Mouse (Mus musculus) NIH3T3 (cell line): ENCODE results near the gene Rps27rt.
"Not testable (repeated sequence)": the region's sequence is repeated elsewhere in the genome, so short reads cannot be mapped to it uniquely, and the experiment has no call there.

Source experiments
- DNase-seq: peaks from one replicate; pipeline ENCODE4 v3.0.0-alpha.2; 2012; ENCODE audit warnings: low read depth

Rps27rt gene

DNA sequence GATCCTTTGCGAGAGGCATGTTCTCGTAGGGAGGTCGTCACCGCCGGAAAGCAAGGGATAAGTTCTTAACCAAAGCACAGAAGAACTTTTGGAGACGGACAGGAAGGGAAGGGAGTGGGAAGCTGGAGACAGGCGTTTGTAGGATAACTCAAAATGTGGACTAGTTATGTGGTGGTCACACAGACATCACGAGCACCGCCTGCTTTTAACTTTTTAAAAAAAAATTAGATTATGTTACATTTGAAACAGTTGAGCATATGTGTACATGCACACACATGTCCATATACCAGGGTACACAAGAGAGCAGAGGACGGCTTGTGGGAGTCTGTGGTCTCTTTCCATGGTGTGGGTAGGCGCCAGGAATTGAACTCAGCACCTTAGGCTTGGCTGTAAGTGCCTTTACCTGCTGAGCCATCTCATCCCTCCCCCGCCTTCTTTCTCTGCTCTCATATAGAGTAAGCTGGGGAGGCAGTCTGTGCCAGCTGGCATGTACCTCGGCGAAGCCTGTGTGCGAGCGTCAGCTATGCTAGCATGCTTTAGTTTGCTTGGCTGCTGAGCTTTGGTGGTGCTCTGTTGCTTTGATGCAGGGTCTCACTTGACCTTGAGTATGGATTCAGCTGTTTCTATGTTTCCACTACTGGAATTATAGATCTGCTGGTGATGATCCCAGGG, at the start of gene Rps27rt:
Gene Rps27rt (minus strand): TSS at position 51 of the 672 bp plus-strand sequence.
- no peak for DNase-seq

DNA sequence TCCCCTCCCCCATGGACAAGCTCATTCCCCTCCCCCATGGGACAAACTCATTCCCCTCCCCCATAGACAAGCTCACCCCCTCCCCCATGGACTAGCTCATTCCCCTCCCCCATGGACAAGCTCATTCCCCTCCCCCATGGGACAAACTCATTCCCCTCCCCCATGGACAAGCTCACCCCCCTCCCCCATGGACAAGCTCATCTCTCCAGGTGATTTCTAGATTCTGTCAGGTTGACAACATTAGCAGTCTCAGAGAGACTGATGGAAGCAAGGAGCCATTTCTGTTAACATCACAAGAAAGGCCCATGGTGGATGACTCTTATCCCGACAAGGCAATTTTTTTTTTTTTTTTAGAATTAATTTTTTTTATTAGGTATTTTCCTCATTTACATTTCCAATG, 48.5 kb upstream of the Rps27rt start:
- DNase-seq: not testable (repeated sequence)

DNA sequence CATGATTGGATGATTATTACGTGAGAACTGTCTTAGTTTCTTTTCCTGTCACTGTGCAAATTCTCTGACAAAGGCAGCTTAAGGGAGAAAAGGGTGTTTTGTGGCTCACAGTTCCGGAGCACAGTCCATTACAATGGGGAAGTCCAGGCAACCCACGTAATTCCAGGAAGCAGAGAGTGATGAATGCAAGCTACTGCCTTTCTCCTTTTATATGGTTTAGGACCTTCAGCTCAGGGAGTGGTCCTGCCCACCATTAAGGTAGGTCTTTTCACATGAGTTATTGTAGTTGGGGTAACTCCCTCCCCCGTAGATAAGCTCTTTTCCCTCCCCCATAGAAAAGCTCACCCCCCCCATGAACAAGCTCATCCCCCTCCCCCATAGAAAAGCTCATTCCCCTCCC, 48.0 kb upstream of the Rps27rt start:
- DNase-seq: no peak

DNA sequence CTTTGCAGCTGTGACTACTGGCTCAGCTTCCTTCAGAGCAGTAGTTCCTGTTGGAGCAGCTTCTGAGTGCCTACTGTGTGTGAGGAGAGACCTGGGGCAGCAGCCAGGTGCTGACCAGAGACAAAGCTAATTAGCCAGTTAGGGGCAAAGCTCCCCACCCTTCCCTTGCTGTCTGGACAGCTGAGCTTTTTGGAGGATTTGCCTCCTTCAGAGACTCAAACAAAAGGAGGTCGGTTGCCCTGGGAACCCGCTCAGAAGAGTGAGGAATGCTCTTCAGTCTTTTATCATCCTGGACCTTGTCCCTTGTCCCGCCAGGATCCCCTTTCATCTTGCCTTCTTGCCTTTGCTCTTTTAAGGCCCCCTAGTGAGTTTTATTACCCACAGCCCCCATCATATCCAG, 46.8 kb upstream of the Rps27rt start:
- DNase-seq: no peak

DNA sequence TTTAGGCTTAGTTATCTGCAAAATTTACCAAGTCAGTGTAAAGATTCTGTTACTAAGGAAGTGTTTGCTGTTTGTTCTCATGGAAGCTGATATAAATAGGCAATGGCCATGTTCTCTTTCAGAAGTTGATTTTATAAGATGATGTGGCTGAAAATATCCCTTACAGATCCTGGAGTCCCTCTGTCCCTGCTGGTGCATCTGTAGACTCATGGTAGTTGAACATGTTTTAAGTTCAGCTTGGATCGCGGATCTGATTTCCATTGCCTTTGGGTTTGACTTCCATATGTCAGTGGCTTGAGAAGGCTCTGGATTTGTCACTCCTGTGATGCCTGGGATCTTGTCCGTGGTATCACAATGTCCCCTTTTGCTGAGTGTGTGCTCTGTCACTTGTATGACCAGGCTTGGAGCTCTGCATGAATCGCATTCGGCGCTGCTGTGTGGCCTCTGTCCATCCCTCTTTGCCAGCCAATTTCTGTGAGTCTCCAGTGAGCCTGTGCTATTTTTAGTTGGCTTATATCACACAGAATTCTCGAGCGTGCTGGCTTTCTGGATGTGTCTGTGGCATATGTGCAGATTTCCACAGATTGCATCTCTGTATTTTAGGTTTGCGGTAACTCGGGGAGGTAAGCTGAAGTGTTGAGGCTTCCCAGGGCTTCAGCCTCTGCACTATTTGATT, 41.3 kb upstream of the Rps27rt start:
- no peak for DNase-seq

DNA sequence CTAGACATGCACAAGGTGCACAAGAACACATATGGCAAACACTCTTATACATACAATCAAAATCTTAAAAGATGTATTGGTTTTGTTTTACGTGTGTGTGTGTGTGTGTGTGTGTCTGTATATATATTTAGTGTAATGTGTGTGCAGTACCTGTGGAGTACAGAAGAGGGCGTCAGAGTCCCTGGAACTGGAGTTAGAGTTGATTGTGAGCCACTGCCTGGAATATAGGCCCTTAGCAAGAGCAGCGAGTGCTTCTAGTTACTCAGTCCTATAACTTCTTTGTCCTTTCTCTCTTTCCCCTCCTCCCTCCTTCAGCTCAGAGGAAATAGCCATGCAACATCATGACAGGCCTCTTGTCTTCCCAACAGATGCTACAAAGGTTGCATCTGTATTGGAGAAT, 40.6 kb upstream of the Rps27rt start:
- no peak for DNase-seq

DNA sequence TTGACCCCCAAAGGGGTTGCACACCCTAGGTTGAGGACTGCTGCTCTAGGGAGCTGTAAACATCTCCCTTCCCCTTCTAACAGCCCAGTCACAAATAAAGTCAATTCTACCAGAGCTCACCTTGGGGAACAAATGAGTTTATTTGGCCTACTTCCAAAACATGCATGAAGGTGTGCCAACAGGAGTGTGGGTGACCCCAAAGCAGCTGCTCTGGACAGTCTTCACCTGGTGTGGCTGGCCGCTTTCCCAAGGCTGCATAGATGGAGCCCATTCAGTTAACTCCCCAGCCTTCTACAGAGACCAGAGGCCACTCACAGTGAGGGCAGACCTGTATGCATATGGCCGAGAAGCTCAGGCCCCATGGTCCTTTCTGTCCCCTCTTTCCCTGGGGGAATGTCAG, 38.9 kb upstream of the Rps27rt start:
- DNase-seq: no peak

- DNase-seq: no peak
Measured at GRCm38 (mm10) chr9:115020141-115020540, 37.6 kb upstream of the Rps27rt start.

DNA sequence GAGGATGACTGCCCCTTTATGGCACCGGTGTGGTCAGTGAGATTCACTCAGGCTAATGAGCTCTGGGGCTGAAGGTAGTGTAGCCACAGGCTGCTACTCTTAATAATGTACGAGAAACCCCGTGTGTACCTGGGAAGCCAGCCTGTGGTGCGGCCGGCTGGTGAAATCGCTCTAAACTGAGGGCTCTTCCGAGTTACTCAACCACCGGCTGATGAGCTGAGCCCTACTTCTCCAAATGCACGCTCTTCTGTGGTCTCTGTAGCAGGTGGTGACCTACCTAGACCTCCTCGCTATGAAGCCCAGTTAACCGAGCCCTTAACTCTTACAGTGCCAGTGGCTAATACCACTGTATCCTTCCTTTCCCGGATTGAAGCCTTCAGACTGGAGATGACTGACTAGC, 29.8 kb upstream of the Rps27rt start:
- no peak for DNase-seq

- DNase-seq: no peak
Measured at GRCm38 (mm10) chr9:115008194-115008593, 25.7 kb upstream of the Rps27rt start.

- DNase-seq: no peak
Measured at GRCm38 (mm10) chr9:115007776-115008175, 25.2 kb upstream of the Rps27rt start.

DNA sequence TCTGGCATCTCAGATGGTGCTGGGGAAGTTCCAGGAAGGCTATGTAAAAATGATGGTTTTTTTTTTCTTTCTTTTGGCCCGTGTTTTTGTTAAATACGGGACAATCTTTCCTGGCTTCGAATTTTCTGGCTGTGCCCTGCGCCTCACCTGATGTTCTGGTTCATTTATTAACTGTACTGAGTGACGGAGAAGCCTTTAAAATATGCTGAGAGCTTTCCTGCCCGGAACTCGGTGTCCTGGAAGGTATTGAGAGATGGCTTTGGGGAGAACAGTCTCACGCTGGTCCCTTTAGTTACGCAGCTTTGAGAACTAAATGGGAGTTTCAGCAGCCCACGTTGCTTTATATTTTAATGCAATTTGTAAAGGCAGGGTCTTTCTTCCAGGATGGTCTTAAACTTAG, 22.9 kb upstream of the Rps27rt start:
- peak; percentile 10 for DNase-seq

DNA sequence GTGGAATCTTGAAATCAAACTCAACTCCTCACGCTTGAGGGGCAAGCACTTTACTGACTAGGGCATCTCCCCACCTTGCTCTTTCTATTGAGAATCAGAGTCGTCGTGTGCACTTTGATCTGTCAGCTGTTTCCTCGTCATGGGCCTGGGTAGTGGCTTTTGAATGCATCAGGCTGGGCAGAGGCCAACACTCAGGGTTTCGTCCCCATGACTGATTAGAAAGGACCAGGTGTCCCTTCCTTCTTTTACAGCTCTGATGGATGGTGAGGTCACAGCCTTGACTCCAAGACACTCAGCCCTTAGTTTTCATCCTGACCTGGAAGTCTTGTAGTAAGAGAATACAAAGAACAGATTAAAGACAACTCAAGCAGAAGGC, 17.2 kb upstream of the Rps27rt start:
- DNase-seq: no peak

DNA sequence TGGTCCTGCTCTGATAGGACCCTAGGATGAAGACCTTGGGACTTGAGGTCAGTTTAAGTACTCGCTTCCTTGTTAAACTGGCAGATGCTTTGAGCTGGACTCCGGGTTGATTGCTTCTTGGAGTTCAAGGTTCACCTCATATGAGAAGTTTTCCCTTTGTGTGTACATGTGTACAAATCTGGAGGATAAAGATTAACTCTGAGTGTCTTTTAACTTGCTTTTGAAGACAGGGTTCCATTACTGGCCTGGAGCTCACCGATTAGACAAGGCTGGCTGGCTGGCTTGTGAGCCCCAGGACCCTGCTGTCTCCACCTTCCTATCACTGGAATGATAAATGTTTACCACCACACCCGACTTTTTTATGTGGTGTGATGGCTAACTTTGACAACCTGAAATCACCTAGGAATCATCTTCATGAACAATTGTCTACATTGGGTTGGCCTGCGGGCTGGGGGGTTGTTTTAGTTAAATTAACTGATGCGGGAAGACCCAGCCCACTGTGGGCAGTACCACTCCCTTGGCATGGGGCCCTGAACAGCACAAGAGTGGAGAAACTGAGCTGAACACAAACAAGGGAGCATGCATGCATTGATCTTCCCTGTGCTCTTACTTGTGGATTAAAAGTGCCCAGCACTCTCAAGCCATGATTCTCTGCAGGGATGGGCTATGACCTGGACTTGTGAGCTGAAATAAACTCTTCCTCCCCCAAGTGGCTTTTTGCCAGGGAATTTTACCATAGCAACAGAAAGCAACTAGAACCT, 16.7 kb upstream of the Rps27rt start:
- DNase-seq: no peak

DNA sequence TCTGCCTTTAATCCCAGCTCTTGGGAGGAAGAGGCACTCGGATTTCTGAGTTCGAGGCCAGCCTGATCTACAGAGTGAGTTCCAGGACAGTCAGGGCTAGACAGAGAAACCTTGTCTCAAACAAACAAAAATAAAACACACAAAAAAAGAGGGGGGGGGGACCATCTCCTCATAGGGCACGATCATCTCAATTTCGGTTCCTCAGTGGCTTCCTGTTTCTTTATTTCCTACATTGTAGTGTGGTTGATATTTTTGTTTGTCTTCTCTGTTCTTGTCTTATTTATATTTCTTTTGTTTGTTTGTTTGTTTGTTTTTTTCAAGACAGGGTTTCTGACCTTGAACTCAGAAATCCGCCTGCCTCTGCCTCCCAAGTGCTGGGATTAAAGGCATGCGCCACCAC, 13.9 kb upstream of the Rps27rt start:
- no peak for DNase-seq

GRCm38 (mm10) chr9:114995716-114996115, 13.2 kb upstream of the Rps27rt start:
- no peak for DNase-seq

DNA sequence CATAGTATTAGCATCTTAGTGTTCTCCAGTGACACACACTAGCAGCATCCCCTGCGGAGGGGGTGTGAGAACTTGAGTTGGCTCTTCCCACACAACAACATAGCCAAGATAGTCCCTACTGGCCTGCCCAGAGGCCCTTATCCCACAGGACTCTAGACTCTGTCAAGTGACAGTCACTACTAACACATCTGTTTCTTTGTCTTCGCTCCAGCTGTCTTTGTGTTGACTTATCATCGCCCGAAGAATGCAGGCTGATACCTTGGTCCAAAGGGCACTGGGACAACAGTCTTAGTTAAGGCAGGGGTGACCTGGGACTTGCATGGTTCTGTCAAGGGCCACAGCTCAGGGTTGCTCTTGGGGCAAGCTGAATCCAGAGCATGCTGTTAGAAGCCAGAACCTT, 12.7 kb upstream of the Rps27rt start:
- DNase-seq: no peak

DNA sequence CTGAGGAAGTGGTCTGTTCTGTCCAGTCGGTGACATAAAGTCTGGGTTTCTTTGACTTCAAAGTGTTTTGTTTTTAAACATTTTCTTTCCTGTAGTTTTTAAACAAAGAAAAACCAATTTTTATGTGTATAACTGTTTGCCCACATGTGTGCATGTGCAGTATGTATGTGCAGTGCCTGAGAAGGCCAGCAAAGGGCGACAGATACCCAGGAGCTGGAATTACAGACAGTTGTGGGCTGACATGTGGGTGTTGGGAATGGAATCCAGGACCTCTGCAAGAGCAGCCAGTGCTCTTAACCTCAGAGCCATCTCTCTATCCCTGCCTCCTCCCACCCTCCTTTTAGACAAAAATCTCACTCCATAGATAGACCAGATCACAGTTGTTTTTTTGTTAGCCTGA, 10.0 kb upstream of the Rps27rt start:
- no peak for DNase-seq

- no peak for DNase-seq
Measured at GRCm38 (mm10) chr9:114990421-114990820, 7.9 kb upstream of the Rps27rt start.

- peak; percentile 9 for DNase-seq
Measured at GRCm38 (mm10) chr9:114988610-114989327, 6.2 kb upstream of the Rps27rt start.

GRCm38 (mm10) chr9:114988029-114988428, 5.5 kb upstream of the Rps27rt start:
- no peak for DNase-seq

- DNase-seq: no peak
Measured at GRCm38 (mm10) chr9:114986361-114986760, 3.8 kb upstream of the Rps27rt start.

DNA sequence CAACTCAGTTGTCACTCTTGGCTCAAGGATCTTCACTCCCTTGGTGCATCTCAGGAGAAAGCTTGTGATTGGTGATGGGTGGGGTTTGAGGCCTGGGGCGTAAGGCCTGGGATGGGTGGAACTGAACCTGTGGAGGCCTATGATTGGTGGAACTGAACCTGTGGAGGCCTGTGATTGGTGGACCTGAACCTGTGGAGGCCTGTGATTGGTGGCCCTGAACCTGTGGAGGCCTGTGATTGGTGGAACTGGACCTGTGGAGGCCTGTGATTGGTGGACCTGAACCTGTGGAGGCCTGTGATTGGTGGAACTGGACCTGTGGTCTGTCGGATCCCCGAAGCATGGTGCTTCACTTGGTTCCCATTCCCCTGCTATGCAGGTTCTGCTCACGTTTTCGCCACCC, 3.2 kb upstream of the Rps27rt start:
- DNase-seq: no peak
